Mouse (Mus musculus) myocyte (in vitro differentiated cells): ENCODE measurements at regions not wholly inside any gene's neighbourhood (a gene's known extent, or its start where the extent isn't known, plus 50 kb on each side); places are given as distances from the start of the nearest gene placed in this dataset.

ENCODE experiments used
- POLR2A ChIP-seq: IDR thresholded peaks from one replicate; pipeline ENCODE4 v1.6.1; 2011; ENCODE audit warnings: low read depth, mild to moderate bottlenecking, control low read depth, moderate library complexity; ENCODE audit not compliant: insufficient read length
- POLR2AphosphoS2 ChIP-seq: IDR thresholded peaks from one replicate; pipeline ENCODE4 v1.6.1; 2011; ENCODE audit warnings: low read depth, control low read depth; ENCODE audit not compliant: insufficient read length
- USF1 ChIP-seq: IDR thresholded peaks from one replicate; pipeline ENCODE4 v1.6.1; 2011; ENCODE audit warnings: low read depth, mild to moderate bottlenecking, control low read depth, moderate library complexity

- TF ChIP-seq USF1 = no peak
- TF ChIP-seq POLR2A = no peak
- TF ChIP-seq POLR2AphosphoS2 = no peak
Measured at GRCm38 (mm10) chr9:61596410-61597108, 224.4 kb downstream of the Tle3 start.
